Mouse (Mus musculus) spleen, adult 2 months (tissue): ENCODE results near the gene Ube2q2. TPM values are rescaled to one million over a fixed set of nuclear protein-coding genes. Genes with fewer than 3 reads are reported as not detected.
A peak's percentile ranks its signal among the peaks of the same experiment; 100 is the strongest.
"Not testable (repeated sequence)": the region's sequence is repeated elsewhere in the genome, so short reads cannot be mapped to it uniquely, and the experiment has no call there.

ENCODE experiments used
- DNase-seq, 2 experiments: peaks; one replicate each; pipeline versions ENCODE4 v3.0.0 to v3.0.0-alpha.2; 2012 to 2021; ENCODE audit warnings: low spot score in 2 of 2, low read depth in 1 of 2
- H3K27ac ChIP-seq: fragments of 200-500 bp; 2 replicates; pipeline ENCODE4 v1.5.1; 2012; ENCODE audit warnings: low read length, inconsistent platforms; ENCODE audit not compliant: insufficient read depth
- H3K27me3 ChIP-seq: fragments of 200-500 bp; 2 replicates; pipeline ENCODE4 v1.6.1; 2012; ENCODE audit warnings: mild to moderate bottlenecking, moderate library complexity, low read length, inconsistent platforms; ENCODE audit not compliant: control insufficient read depth, insufficient read depth
- H3K36me3 ChIP-seq: fragments of 200-500 bp; 2 replicates; pipeline ENCODE4 v1.6.1; 2012; ENCODE audit warnings: mild to moderate bottlenecking, low read length, inconsistent platforms; ENCODE audit not compliant: control insufficient read depth, insufficient read depth
- H3K4me1 ChIP-seq: fragments of 200-500 bp; 2 replicates; pipeline ENCODE4 v1.6.1; 2011; ENCODE audit warnings: inconsistent platforms; ENCODE audit not compliant: control insufficient read depth, insufficient read depth, insufficient read length
- H3K4me3 ChIP-seq: fragments of 200-500 bp; 2 replicates; pipeline ENCODE4 v1.5.1; 2011; ENCODE audit warnings: mild to moderate bottlenecking, inconsistent platforms; ENCODE audit not compliant: insufficient read depth, insufficient read length; ENCODE audit errors: extremely low read depth
- CTCF ChIP-seq: fragments of 200-500 bp; IDR thresholded peaks from 2 replicates; pipeline ENCODE4 v1.5.1; 2011; ENCODE audit warnings: mild to moderate bottlenecking, inconsistent platforms; ENCODE audit not compliant: insufficient read depth, insufficient read length, insufficient replicate concordance; ENCODE audit errors: extremely low read depth
- POLR2A ChIP-seq: fragments of 200-500 bp; IDR thresholded peaks from 2 replicates; pipeline ENCODE4 v1.6.1; 2011; ENCODE audit warnings: low read depth, low read length, inconsistent platforms
- WGBS: fragments of 180-500 bp; shearing (Covaris S2); methylation state at CpG from one replicate; pipeline ENCODE4 v1.1.7; 2018; 5-methylcytosine and 5-hydroxymethylcytosine counted together
- polyA plus RNA-seq: library from polyadenylated mRNA; depleted of rRNA; stranded (reverse); fragments of >200 nt; gene quantifications from 2 replicates; pipeline ENCODE4 v1.2.3, GENCODE M21; 2012

The Ube2q2 gene
- polyA plus RNA-seq, 1 experiment: 8.3 TPM

GRCm38 (mm10) chr9:55236235-55237165, 87.8 kb downstream of the Ube2q2 start:
- Histone ChIP-seq H3K4me1 (no peaks in the 10 kb centered on the region), H3K27me3 (no peaks in the 10 kb centered on the region), H3K27ac (no peak overlapping the region), H3K4me3 (no peak overlapping the region), H3K36me3 (no peaks in the 10 kb centered on the region)
- DNase-seq: no peak
- TF ChIP-seq POLR2A (no peak), CTCF (no peak)
- 68% methylated on average over 13 of the region's 13 CpGs for WGBS

- Histone ChIP-seq H3K4me3 (no peak overlapping the region), H3K36me3 (no peaks in the 10 kb centered on the region), H3K27ac (no peak overlapping the region), H3K4me1 (peaks cover 2% of the 10 kb centered on the region; the same call in 1 of the 2 replicates), H3K27me3 (no peaks in the 10 kb centered on the region)
- TF ChIP-seq POLR2A: no peak
- no peak for TF ChIP-seq CTCF
- 86% methylated on average over 5 of the region's 5 CpGs for WGBS
- no peak for DNase-seq
These were observed 92.2 kb downstream of the Ube2q2 start for GRCm38 (mm10) chr9:55240852-55241251.

- TF ChIP-seq CTCF: no peak
- no peak for TF ChIP-seq POLR2A
- WGBS: 31% methylated on average over 24 of the region's 24 CpGs
- Histone ChIP-seq H3K27ac (no peak overlapping the region), H3K4me3 (peak overlapping the region; percentile 60), H3K4me1 (peaks cover 2% of the 10 kb centered on the region; the same call in 1 of the 2 replicates), H3K27me3 (no peaks in the 10 kb centered on the region), H3K36me3 (no peaks in the 10 kb centered on the region)
- DNase-seq: peak in 1 of 2 experiments; percentile 50
These were observed 93.4 kb downstream of the Ube2q2 start for GRCm38 (mm10) chr9:55241863-55242685.

GRCm38 (mm10) chr9:55243280-55243679, 94.6 kb downstream of the Ube2q2 start:
- TF ChIP-seq POLR2A (no peak), CTCF (no peak)
- no peak for DNase-seq
- Histone ChIP-seq H3K36me3 (no peaks in the 10 kb centered on the region), H3K4me1 (peaks cover 2% of the 10 kb centered on the region; the same call in 1 of the 2 replicates), H3K4me3 (no peak overlapping the region), H3K27me3 (no peaks in the 10 kb centered on the region), H3K27ac (no peak overlapping the region)
- 82% methylated on average over 3 of the region's 3 CpGs for WGBS

GRCm38 (mm10) chr9:55244079-55244478, 95.4 kb downstream of the Ube2q2 start:
- 46% methylated on average over 3 of the region's 3 CpGs for WGBS
- Histone ChIP-seq H3K36me3 (no peaks in the 10 kb centered on the region), H3K4me3 (no peak overlapping the region), H3K27me3 (no peaks in the 10 kb centered on the region), H3K4me1 (peaks cover 2% of the 10 kb centered on the region; the same call in 1 of the 2 replicates), H3K27ac (no peak overlapping the region)
- DNase-seq: no peak
- no peak for TF ChIP-seq CTCF
- no peak for TF ChIP-seq POLR2A

GRCm38 (mm10) chr9:55245057-55245750, 96.5 kb downstream of the Ube2q2 start:
- not testable (repeated sequence) for H3K27me3 ChIP-seq, H3K4me1 ChIP-seq, DNase-seq, H3K36me3 ChIP-seq, H3K4me3 ChIP-seq, H3K27ac ChIP-seq
- 88% methylated on average over 1 of the region's 1 CpGs for whole genome bisulfite sequencing
